Mouse (Mus musculus): ENCODE results near the gene AI413582. TPM values are rescaled to one million over a fixed set of nuclear protein-coding genes. Genes with fewer than 3 reads are reported as not detected.

The AI413582 gene
- total and polyA plus RNA-seq, 3 experiments: 20.6 to 56.5 TPM; not detected in 1

GRCm38 (mm10) chr17:27554062-27554960, 11.2 kb downstream of the AI413582 start:
- Histone ChIP-seq H3K9ac (ENCODE audit: control insufficient read depth, low read depth, low read length, poor library complexity, severe bottlenecking) (peak overlapping the region; percentile 99), H3K36me3 (ENCODE audit: control insufficient read depth in 1 of 2, insufficient read depth in 2 of 2, low read length in 2 of 2) (peaks cover 0 to 7% of the 10 kb centered on the region in 2 experiments; a peak in 2 of 4 replicates), H3K4me1 (ENCODE audit: control insufficient read depth in 1 of 2, insufficient read depth in 2 of 2, low read length in 2 of 2) (peaks cover 0 to 16% of the 10 kb centered on the region in 2 experiments; a peak in 3 of 4 replicates), H3K4me3 (ENCODE audit: control insufficient read depth in 1 of 2, insufficient read depth in 1 of 2, low read depth in 2 of 2, low read length in 2 of 2) (peak overlapping the region; percentile 50 to 59), H3K9me3 (replicated peaks; ENCODE audit: insufficient read depth, low read length) (no peaks in the 10 kb centered on the region), H3K27ac (ENCODE audit: control insufficient read depth, low read depth, low read length) (peak overlapping the region; percentile 95), H3K79me2 (ENCODE audit: control insufficient read depth, insufficient read depth, low read length, poor library complexity) (peaks cover 38% of the 10 kb centered on the region), H3K27me3 (ENCODE audit: control insufficient read depth in 1 of 2, insufficient read depth in 2 of 2, low read length in 2 of 2) (no peaks in the 10 kb centered on the region)
- no peak for TF ChIP-seq POLR2AphosphoS2 (IDR thresholded peaks at IDR 0.05; ENCODE audit: low read length)
- TF ChIP-seq HCFC1 (IDR thresholded peaks at IDR 0.05; ENCODE audit: low read depth, low read length): no peak
- TF ChIP-seq SMC3 (IDR thresholded peaks at IDR 0.05; ENCODE audit: low read depth, low read length): no peak
- TF ChIP-seq UBTF (IDR thresholded peaks at IDR 0.05; ENCODE audit: borderline replicate concordance, insufficient read depth, low read depth, low read length): no peak
- TF ChIP-seq MAFK (IDR thresholded peaks at IDR 0.05; ENCODE audit: borderline replicate concordance, low read depth, low read length): no peak
- no peak for TF ChIP-seq ZKSCAN1 (IDR thresholded peaks at IDR 0.05; ENCODE audit: low read depth, low read length)
- no peak for TF ChIP-seq MXI1 (IDR thresholded peaks at IDR 0.05; ENCODE audit: low read depth, low read length)
- TF ChIP-seq SIN3A (IDR thresholded peaks at IDR 0.05; ENCODE audit: low read length): no peak
- TF ChIP-seq ZMIZ1 (IDR thresholded peaks at IDR 0.05; ENCODE audit: low read depth, low read length): no peak
- TF ChIP-seq NRF1 (IDR thresholded peaks at IDR 0.05; ENCODE audit: insufficient read depth, low read depth, low read length, poor library complexity, severe bottlenecking): no peak
- no peak for TF ChIP-seq TCF12 (IDR thresholded peaks at IDR 0.05; ENCODE audit: low read depth, low read length)
- TF ChIP-seq ZC3H11A (IDR thresholded peaks at IDR 0.05; ENCODE audit: low read depth, low read length): no peak
- TF ChIP-seq POLR2A (IDR thresholded peaks at IDR 0.05; ENCODE audit: control insufficient read depth in 1 of 2, insufficient read depth in 1 of 2, low read depth in 1 of 2, low read length in 2 of 2, poor library complexity in 1 of 2): no peak
- peak; percentile 38 for DNase-seq (ENCODE audit: low read depth, low spot score)

- peaks cover 0 to 2% of the 10 kb centered on the region in 2 experiments; a peak in 1 of 4 replicates for H3K36me3 ChIP-seq (ENCODE audit: control insufficient read depth in 1 of 2, insufficient read depth in 2 of 2, low read length in 2 of 2)
- H3K4me3 ChIP-seq (ENCODE audit: control insufficient read depth in 1 of 2, insufficient read depth in 1 of 2, low read depth in 2 of 2, low read length in 2 of 2): no peak overlapping the region
- DNase-seq (ENCODE audit: low read depth, low spot score): no peak
- H3K4me1 ChIP-seq (ENCODE audit: control insufficient read depth in 1 of 2, insufficient read depth in 2 of 2, low read length in 2 of 2): peaks cover 0 to 10% of the 10 kb centered on the region in 2 experiments; a peak in 2 of 4 replicates
- H3K79me2 ChIP-seq (ENCODE audit: control insufficient read depth, insufficient read depth, low read length, poor library complexity): peaks cover 20% of the 10 kb centered on the region
- TF ChIP-seq TCF12 (IDR thresholded peaks at IDR 0.05; ENCODE audit: low read depth, low read length) (peak; percentile 51; the same call in 1 of the 2 replicates), EP300 (IDR thresholded peaks at IDR 0.05; ENCODE audit: low read depth in 1 of 2, low read length in 2 of 2) (peak; percentile 34 to 58; a peak in 2 of 4 replicates), CTCF (IDR thresholded peaks at IDR 0.05 in 2 of 3, conservative IDR thresholded peaks at IDR 0.05 in 1 of 3; ENCODE audit: control insufficient read depth in 1 of 3, insufficient read depth in 1 of 3, low read depth in 2 of 3, low read length in 3 of 3, poor library complexity in 1 of 3, severe bottlenecking in 1 of 3) (no peak), POLR2AphosphoS2 (IDR thresholded peaks at IDR 0.05; ENCODE audit: low read length) (no peak), SMC3 (IDR thresholded peaks at IDR 0.05; ENCODE audit: low read depth, low read length) (no peak), KAT2A (conservative IDR thresholded peaks at IDR 0.05; ENCODE audit: low read depth, low read length) (no peak), ZC3H11A (IDR thresholded peaks at IDR 0.05; ENCODE audit: low read depth, low read length) (no peak), NRF1 (IDR thresholded peaks at IDR 0.05; ENCODE audit: insufficient read depth, low read depth, low read length, poor library complexity, severe bottlenecking) (no peak), RCOR1 (IDR thresholded peaks at IDR 0.05; ENCODE audit: low read depth, low read length) (no peak), ZMIZ1 (IDR thresholded peaks at IDR 0.05; ENCODE audit: low read depth, low read length) (no peak), TAL1 (IDR thresholded peaks at IDR 0.05; ENCODE audit: low read length) (peak; percentile 30; the same call in 1 of the 2 replicates), MEF2A (IDR thresholded peaks at IDR 0.05; ENCODE audit: extremely low read depth, insufficient replicate concordance, low read depth, low read length, poor library complexity, severe bottlenecking) (no peak)
- H3K27ac ChIP-seq (ENCODE audit: control insufficient read depth, low read depth, low read length): no peak overlapping the region
- H3K27me3 ChIP-seq (ENCODE audit: control insufficient read depth in 1 of 2, insufficient read depth in 2 of 2, low read length in 2 of 2): no peaks in the 10 kb centered on the region
- H3K9me3 ChIP-seq (replicated peaks; ENCODE audit: insufficient read depth, low read length): no peaks in the 10 kb centered on the region
- H3K9ac ChIP-seq (ENCODE audit: control insufficient read depth, low read depth, low read length, poor library complexity, severe bottlenecking): no peak overlapping the region
Observed at GRCm38 (mm10) chr17:27552215-27553201, 13.0 kb downstream of the AI413582 start.
